Mouse (Mus musculus) lung, postnatal 0 days (tissue): ENCODE results near the gene Ifnl2. TPM values are rescaled to one million over a fixed set of nuclear protein-coding genes. Genes with fewer than 3 reads are reported as not detected.
A peak's percentile ranks its signal among the peaks of the same experiment; 100 is the strongest.

Experiments
- ATAC-seq: fragments of 200-750 bp; cut with Nextera tagmentation; 2 replicates; pipeline ENCODE4 v1.8.0; 2017; ENCODE audit warnings: moderate library complexity
- DNase-seq: peaks from one replicate; pipeline ENCODE4 v3.0.0-alpha.2; 2016; ENCODE audit warnings: low spot score
- H3K27ac ChIP-seq: fragments of 300-500 bp; sonication (generic); 2 replicates; pipeline ENCODE4 v1.5.1; 2014; ENCODE audit warnings: antibody characterized with exemption, mild to moderate bottlenecking, low read length, mixed read lengths
- H3K27me3 ChIP-seq: fragments of 300-500 bp; sonication (generic); replicated peaks from 2 replicates; pipeline ENCODE4 v1.6.1; 2014; ENCODE audit warnings: low read length, mixed read lengths; ENCODE audit not compliant: insufficient read depth
- H3K36me3 ChIP-seq: fragments of 300-500 bp; sonication (generic); 2 replicates; pipeline ENCODE4 v1.6.1; 2014; ENCODE audit warnings: low read length, mixed read lengths; ENCODE audit not compliant: insufficient read depth
- H3K4me1 ChIP-seq: fragments of 300-500 bp; sonication (generic); 2 replicates; pipeline ENCODE4 v1.6.1; 2014; ENCODE audit warnings: antibody characterized with exemption, low read depth, low read length, mixed read lengths; ENCODE audit not compliant: insufficient read depth
- H3K4me2 ChIP-seq: fragments of 300-500 bp; sonication (generic); replicated peaks from 2 replicates; pipeline ENCODE4 v1.6.1; 2014; ENCODE audit warnings: low read depth, mild to moderate bottlenecking, low read length, moderate library complexity, mixed read lengths
- H3K4me3 ChIP-seq: fragments of 300-500 bp; sonication (generic); 2 replicates; pipeline ENCODE4 v1.5.1; 2014; ENCODE audit warnings: low read depth, low read length
- H3K9ac ChIP-seq: fragments of 300-500 bp; sonication (generic); replicated peaks from 2 replicates; pipeline ENCODE4 v1.6.1; 2014; ENCODE audit warnings: low read depth, mild to moderate bottlenecking
- H3K9me3 ChIP-seq: fragments of 300-500 bp; sonication (generic); 2 replicates; pipeline ENCODE4 v1.6.1; 2016; ENCODE audit warnings: low read length, mixed read lengths
- CTCF ChIP-seq: IDR thresholded peaks from 2 replicates; pipeline ENCODE4 v1.5.1; 2016; ENCODE audit warnings: antibody characterized with exemption, mild to moderate bottlenecking
- EP300 ChIP-seq: IDR thresholded peaks from 2 replicates; pipeline ENCODE4 v1.6.1; 2016; ENCODE audit warnings: antibody characterized with exemption, mild to moderate bottlenecking, control low read depth
- WGBS: fragments of 180-500 bp; shearing (Covaris S2); extraction: QIAGEN DNeasy Blood & Tissue Kit; methylation state at CpG from one replicate; pipeline ENCODE4 v1.1.7; 2014; 5-methylcytosine and 5-hydroxymethylcytosine counted together
- polyA plus RNA-seq: library from polyadenylated mRNA; unstranded; fragments of >200 nt; fragmentation: Nextera tagmentation; extraction: Ambion mirVana; gene quantifications from 2 replicates; pipeline ENCODE4 v1.2.1, GENCODE M21; 2015

The Ifnl2 gene
- polyA plus RNA-seq, 1 experiment from 2014 or later, result not detected

DNA sequence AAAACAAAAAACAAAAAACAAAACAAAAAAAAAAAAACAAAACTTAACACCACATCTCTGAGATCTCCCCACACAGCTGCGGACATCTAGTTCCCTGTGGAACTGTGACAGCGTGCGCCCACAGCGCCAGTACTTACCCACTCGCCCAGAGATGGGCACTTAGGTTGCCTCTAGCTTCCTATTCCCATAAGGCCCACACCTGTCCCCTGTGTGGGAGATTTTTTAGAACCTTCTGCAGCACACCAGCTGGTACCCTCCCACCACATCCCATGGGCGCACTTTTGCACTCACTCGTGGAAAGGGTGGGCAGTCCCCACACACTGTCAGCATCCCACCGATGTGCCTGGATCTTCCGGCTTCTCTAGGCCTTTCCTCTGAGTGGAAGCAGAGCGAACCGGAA lies 27.4 kb downstream of the Ifnl2 start:
- TF ChIP-seq EP300 (no peak), CTCF (no peak)
- Histone ChIP-seq H3K4me3 (no peak overlapping the region), H3K4me1 (no peaks in the 10 kb centered on the region), H3K9ac (no peak overlapping the region), H3K27ac (no peak overlapping the region), H3K27me3 (no peaks in the 10 kb centered on the region), H3K4me2 (no peak overlapping the region), H3K9me3 (no peaks in the 10 kb centered on the region), H3K36me3 (no peaks in the 10 kb centered on the region)
- DNase-seq (no peak), ATAC-seq (no peak)
- 79% methylated on average over 11 of the region's 11 CpGs for whole genome bisulfite sequencing

DNA sequence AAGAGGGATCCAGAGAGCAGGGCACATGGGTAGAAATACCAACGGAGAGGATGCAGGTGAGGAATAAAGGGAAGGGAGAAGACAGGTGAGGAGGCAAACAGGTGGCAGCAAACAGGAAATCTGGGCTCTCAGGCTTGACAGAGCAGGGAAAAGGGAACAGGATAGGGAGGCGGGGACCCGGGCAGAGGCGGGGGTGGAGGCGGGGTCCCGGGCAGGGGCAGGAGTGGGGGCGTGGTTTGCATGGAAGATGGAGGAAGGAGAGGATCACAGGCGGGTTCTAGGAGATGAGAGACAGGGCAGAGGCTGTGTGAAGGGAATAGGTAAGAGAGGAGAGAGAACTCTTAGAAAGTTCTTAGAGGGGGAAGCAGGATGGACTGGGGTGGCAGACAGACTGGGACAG lies 31.4 kb downstream of the Ifnl2 start:
- no peaks in the 10 kb centered on the region for H3K9me3 ChIP-seq
- no peak overlapping the region for H3K4me2 ChIP-seq
- WGBS, result 8% methylated on average over 8 of the region's 8 CpGs
- no peaks in the 10 kb centered on the region for H3K27me3 ChIP-seq
- DNase-seq (peak; percentile 30), ATAC-seq (0 out of 2 replicates have a peak, but pooled peaks have one; percentile 44)
- TF ChIP-seq EP300 (no peak), CTCF (no peak)
- no peak overlapping the region for H3K27ac ChIP-seq
- H3K9ac ChIP-seq, result no peak overlapping the region
- no peaks in the 10 kb centered on the region for H3K4me1 ChIP-seq
- H3K36me3 ChIP-seq, result no peaks in the 10 kb centered on the region
- no peak overlapping the region for H3K4me3 ChIP-seq

DNA sequence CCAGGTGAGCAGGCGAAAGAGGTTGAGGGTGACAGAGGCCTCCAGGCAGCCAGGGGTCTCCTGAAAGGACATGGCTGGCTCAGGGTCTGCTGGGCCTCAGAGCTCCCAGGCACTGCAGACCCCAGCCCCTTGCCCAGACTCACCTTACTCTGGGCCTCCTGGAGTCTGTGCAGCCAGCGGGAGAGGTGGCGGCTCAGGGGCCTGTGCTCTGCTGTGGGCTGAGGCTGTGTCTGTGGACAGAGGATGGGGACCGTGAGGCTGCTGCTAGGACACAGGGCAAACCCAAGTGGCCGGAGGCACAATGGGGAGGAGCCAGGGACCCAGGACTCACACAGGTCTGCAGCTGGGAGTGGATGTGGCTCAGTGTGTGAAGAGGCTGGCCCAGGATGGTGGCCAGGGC lies 32.9 kb downstream of the Ifnl2 start:
- 77% methylated on average over 5 of the region's 5 CpGs for WGBS

DNA sequence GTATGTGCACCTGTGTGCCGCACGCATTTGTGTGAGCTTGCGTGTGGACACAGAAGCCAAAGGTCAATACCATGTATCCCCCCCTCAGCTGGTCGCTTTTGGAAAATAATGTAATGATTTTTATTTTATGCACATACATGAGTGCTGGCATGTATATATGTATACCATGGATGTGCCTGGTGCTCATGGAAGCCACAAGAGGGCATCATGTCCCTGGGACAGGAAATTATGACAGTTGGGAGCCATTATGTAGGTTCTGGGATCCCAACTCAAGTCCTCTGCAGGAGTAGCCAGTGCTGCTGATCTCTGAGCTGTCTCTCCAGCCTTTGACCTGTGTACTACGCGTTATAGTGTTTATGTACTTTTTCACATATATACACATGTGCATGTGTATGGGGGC lies 34.1 kb downstream of the Ifnl2 start:
- Histone ChIP-seq H3K27me3 (no peaks in the 10 kb centered on the region), H3K4me3 (no peak overlapping the region), H3K9me3 (no peaks in the 10 kb centered on the region), H3K27ac (no peak overlapping the region), H3K9ac (no peak overlapping the region), H3K4me2 (no peak overlapping the region), H3K4me1 (no peaks in the 10 kb centered on the region), H3K36me3 (no peaks in the 10 kb centered on the region)
- 82% methylated on average over 6 of the region's 6 CpGs for WGBS
- no peak for DNase-seq
- no peak for ATAC-seq
- no peak for TF ChIP-seq EP300
- TF ChIP-seq CTCF, result peak; percentile 33; the same call in 1 of the 2 replicates

More for the DNA sequence above, 32.9 kb downstream of the Ifnl2 start:
- H3K9me3 ChIP-seq, result no peaks in the 10 kb centered on the region
- DNase-seq (no peak), ATAC-seq (no peak)
- H3K9ac ChIP-seq, result no peak overlapping the region
- no peaks in the 10 kb centered on the region for H3K4me1 ChIP-seq
- H3K4me3 ChIP-seq, result no peak overlapping the region
- no peak overlapping the region for H3K27ac ChIP-seq
- no peaks in the 10 kb centered on the region for H3K27me3 ChIP-seq
- no peak for TF ChIP-seq CTCF
- TF ChIP-seq EP300, result no peak
- no peaks in the 10 kb centered on the region for H3K36me3 ChIP-seq
- H3K4me2 ChIP-seq, result no peak overlapping the region

DNA sequence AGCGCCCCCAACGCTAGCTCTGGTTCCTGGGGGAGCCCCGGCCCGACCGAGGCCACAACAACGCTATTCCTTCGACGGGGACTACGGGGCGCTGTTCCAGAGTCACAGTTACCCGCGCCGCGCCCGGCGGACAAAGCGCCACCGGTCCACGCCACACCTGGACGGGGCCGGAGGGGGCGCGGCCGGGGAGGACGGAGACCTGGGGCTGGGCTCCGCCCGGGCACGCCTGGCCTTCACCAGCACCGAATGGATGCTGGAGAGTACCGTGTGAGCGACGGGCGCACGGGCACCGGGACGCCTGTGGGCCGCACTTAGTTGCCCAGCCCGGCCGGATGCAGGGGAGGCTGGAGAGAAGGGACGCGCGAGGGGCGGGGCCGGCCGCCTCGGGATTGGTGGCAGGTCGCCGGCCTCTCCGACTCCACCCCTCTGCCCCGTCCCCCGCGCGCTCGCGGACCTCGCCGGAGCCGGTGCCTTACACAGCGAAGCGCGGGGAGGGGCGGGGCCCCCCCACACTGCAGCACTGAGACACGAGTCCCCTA lies 43.0 kb downstream of the Ifnl2 start:
- Histone ChIP-seq H3K4me1 (0 out of 2 replicates have a peak, but pooled peaks cover 2% of the 10 kb centered on the region), H3K9ac (peak overlapping the region; percentile 34), H3K27me3 (no peaks in the 10 kb centered on the region), H3K36me3 (no peaks in the 10 kb centered on the region), H3K4me3 (peak overlapping the region; percentile 50), H3K4me2 (peak overlapping the region; percentile 93), H3K9me3 (no peaks in the 10 kb centered on the region), H3K27ac (no peak overlapping the region)
- 4% methylated on average over 45 of the region's 63 CpGs for WGBS
- ATAC-seq (peak; percentile 89), DNase-seq (peak; percentile 79)
- peak; percentile 48 for TF ChIP-seq CTCF
- TF ChIP-seq EP300, result no peak

DNA sequence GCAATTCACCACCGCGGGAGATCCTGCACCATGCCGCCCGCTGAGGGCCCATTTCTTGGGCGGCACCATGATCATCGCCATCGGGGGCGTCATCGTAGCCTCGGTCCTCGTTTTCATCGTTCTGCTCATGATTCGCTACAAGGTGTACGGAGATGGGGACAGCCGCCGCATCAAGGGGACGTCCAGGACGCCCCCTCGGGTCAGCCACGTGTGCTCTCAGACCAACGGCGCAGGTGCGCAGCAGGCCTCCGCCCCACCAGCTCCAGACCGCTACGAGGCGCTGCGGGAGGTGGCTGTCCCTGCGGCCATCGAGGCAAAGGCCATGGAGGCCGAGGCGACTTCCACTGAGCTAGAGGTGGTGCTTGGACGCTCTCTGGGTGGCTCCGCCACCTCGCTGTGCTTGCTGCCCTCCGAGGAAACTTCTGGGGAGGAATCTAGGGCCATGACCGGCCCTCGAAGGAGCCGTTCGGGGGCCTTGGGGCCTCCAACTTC lies 43.5 kb downstream of the Ifnl2 start:
- peak overlapping the region; percentile 50 for H3K4me3 ChIP-seq
- 29% methylated on average over 39 of the region's 40 CpGs for WGBS

More for the DNA sequence above, 43.5 kb downstream of the Ifnl2 start:
- TF ChIP-seq EP300 (no peak), CTCF (no peak; the same call in 1 of the 2 replicates)
- Histone ChIP-seq H3K9ac (peak overlapping the region; percentile 34), H3K27ac (no peak overlapping the region), H3K27me3 (no peaks in the 10 kb centered on the region), H3K36me3 (no peaks in the 10 kb centered on the region), H3K4me1 (0 out of 2 replicates have a peak, but pooled peaks cover 2% of the 10 kb centered on the region), H3K4me2 (peak overlapping the region; percentile 93), H3K9me3 (no peaks in the 10 kb centered on the region)
- DNase-seq (peak; percentile 19), ATAC-seq (peak; percentile 28)
